Mouse (Mus musculus): ENCODE measurements around the gene Dync2h1. TPM values are rescaled to one million over a fixed set of nuclear protein-coding genes. Genes with fewer than 3 reads are reported as not detected.

Gene Dync2h1
- polyA plus RNA-seq, 1 experiment = 0.63 TPM

GRCm38 (mm10) chr9:6986161-6986560 is 198.1 kb downstream of the Dync2h1 start:
- H3ac ChIP-seq (ENCODE audit: control insufficient read depth, insufficient read length, low read depth) = no peak overlapping the region
- no peaks in the 10 kb centered on the region for H3K27me3 ChIP-seq (ENCODE audit: control insufficient read depth, insufficient read depth, insufficient read length)
- H3K79me3 ChIP-seq (ENCODE audit: low read depth) = no peaks in the 10 kb centered on the region
- no peaks in the 10 kb centered on the region for H3K79me2 ChIP-seq (ENCODE audit: control insufficient read depth, insufficient read depth)
- no peaks in the 10 kb centered on the region for H3K36me3 ChIP-seq (ENCODE audit: control insufficient read depth, insufficient read depth)
- no peak for TF ChIP-seq CEBPB (IDR thresholded peaks at IDR 0.05; ENCODE audit: low read depth)
- TF ChIP-seq FOSL1 (IDR thresholded peaks at IDR 0.05; ENCODE audit: insufficient read depth, low read length, poor library complexity, severe bottlenecking) = no peak
- TF ChIP-seq MYOD1 (IDR thresholded peaks at IDR 0.05; ENCODE audit: control insufficient read depth, insufficient read length, low read depth) = no peak
- TF ChIP-seq MYOG (IDR thresholded peaks at IDR 0.05; ENCODE audit: control insufficient read depth, extremely low read depth, insufficient read length) = no peak
- TF ChIP-seq MAX (IDR thresholded peaks at IDR 0.05) = no peak
- no peak for TF ChIP-seq CTCF (IDR thresholded peaks at IDR 0.05; ENCODE audit: control insufficient read depth, insufficient read depth, insufficient read length)
- TF ChIP-seq USF1 (IDR thresholded peaks at IDR 0.05; ENCODE audit: low read depth) = no peak
- H3K4me3 ChIP-seq (ENCODE audit: insufficient read depth, poor library complexity, severe bottlenecking) = no peak overlapping the region

- TF ChIP-seq MYOG (IDR thresholded peaks at IDR 0.05; ENCODE audit: control insufficient read depth, extremely low read depth, insufficient read length) (no peak), CTCF (IDR thresholded peaks at IDR 0.05; ENCODE audit: control insufficient read depth, insufficient read depth, insufficient read length) (no peak), MYOD1 (IDR thresholded peaks at IDR 0.05; ENCODE audit: control insufficient read depth, insufficient read length, low read depth) (no peak), MAX (IDR thresholded peaks at IDR 0.05) (no peak), CEBPB (IDR thresholded peaks at IDR 0.05; ENCODE audit: low read depth) (no peak), FOSL1 (IDR thresholded peaks at IDR 0.05; ENCODE audit: insufficient read depth, low read length, poor library complexity, severe bottlenecking) (no peak), USF1 (IDR thresholded peaks at IDR 0.05; ENCODE audit: low read depth) (no peak)
- no peaks in the 10 kb centered on the region for H3K79me3 ChIP-seq (ENCODE audit: low read depth)
- H3K79me2 ChIP-seq (ENCODE audit: control insufficient read depth, insufficient read depth) = no peaks in the 10 kb centered on the region
- H3K27me3 ChIP-seq (ENCODE audit: control insufficient read depth, insufficient read depth, insufficient read length) = no peaks in the 10 kb centered on the region
- H3ac ChIP-seq (ENCODE audit: control insufficient read depth, insufficient read length, low read depth) = no peak overlapping the region
- H3K36me3 ChIP-seq (ENCODE audit: control insufficient read depth, insufficient read depth) = no peaks in the 10 kb centered on the region
- H3K4me3 ChIP-seq (ENCODE audit: insufficient read depth, poor library complexity, severe bottlenecking) = no peak overlapping the region
These were observed 215.1 kb downstream of the Dync2h1 start for GRCm38 (mm10) chr9:6969171-6969570.

- Histone ChIP-seq H3K79me2 (ENCODE audit: control insufficient read depth, insufficient read depth) (no peaks in the 10 kb centered on the region), H3K27me3 (ENCODE audit: control insufficient read depth, insufficient read depth, insufficient read length) (no peaks in the 10 kb centered on the region), H3K36me3 (ENCODE audit: control insufficient read depth, insufficient read depth) (no peaks in the 10 kb centered on the region), H3K79me3 (ENCODE audit: low read depth) (no peaks in the 10 kb centered on the region), H3ac (ENCODE audit: control insufficient read depth, insufficient read length, low read depth) (no peak overlapping the region), H3K4me3 (ENCODE audit: insufficient read depth, poor library complexity, severe bottlenecking) (no peak overlapping the region)
- TF ChIP-seq MAX (IDR thresholded peaks at IDR 0.05) = no peak
- no peak for TF ChIP-seq USF1 (IDR thresholded peaks at IDR 0.05; ENCODE audit: low read depth)
- TF ChIP-seq MYOG (IDR thresholded peaks at IDR 0.05; ENCODE audit: control insufficient read depth, extremely low read depth, insufficient read length) = no peak
- TF ChIP-seq CEBPB (IDR thresholded peaks at IDR 0.05; ENCODE audit: low read depth) = no peak
- TF ChIP-seq CTCF (IDR thresholded peaks at IDR 0.05; ENCODE audit: control insufficient read depth, insufficient read depth, insufficient read length) = no peak
- TF ChIP-seq FOSL1 (IDR thresholded peaks at IDR 0.05; ENCODE audit: insufficient read depth, low read length, poor library complexity, severe bottlenecking) = no peak
- no peak for TF ChIP-seq MYOD1 (IDR thresholded peaks at IDR 0.05; ENCODE audit: control insufficient read depth, insufficient read length, low read depth)
These were observed 219.2 kb downstream of the Dync2h1 start for GRCm38 (mm10) chr9:6965006-6965405.

- no peaks in the 10 kb centered on the region for H3K79me2 ChIP-seq (ENCODE audit: control insufficient read depth, insufficient read depth)
- H3K4me3 ChIP-seq (ENCODE audit: insufficient read depth, poor library complexity, severe bottlenecking) = no peak overlapping the region
- no peaks in the 10 kb centered on the region for H3K27me3 ChIP-seq (ENCODE audit: control insufficient read depth, insufficient read depth, insufficient read length)
- H3K79me3 ChIP-seq (ENCODE audit: low read depth) = no peaks in the 10 kb centered on the region
- TF ChIP-seq CEBPB (IDR thresholded peaks at IDR 0.05; ENCODE audit: low read depth) = no peak
- TF ChIP-seq CTCF (IDR thresholded peaks at IDR 0.05; ENCODE audit: control insufficient read depth, insufficient read depth, insufficient read length) = no peak
- no peak for TF ChIP-seq MYOG (IDR thresholded peaks at IDR 0.05; ENCODE audit: control insufficient read depth, extremely low read depth, insufficient read length)
- no peak for TF ChIP-seq MYOD1 (IDR thresholded peaks at IDR 0.05; ENCODE audit: control insufficient read depth, insufficient read length, low read depth)
- no peak for TF ChIP-seq USF1 (IDR thresholded peaks at IDR 0.05; ENCODE audit: low read depth)
- no peak for TF ChIP-seq MAX (IDR thresholded peaks at IDR 0.05)
- no peak for TF ChIP-seq FOSL1 (IDR thresholded peaks at IDR 0.05; ENCODE audit: insufficient read depth, low read length, poor library complexity, severe bottlenecking)
- no peak overlapping the region for H3ac ChIP-seq (ENCODE audit: control insufficient read depth, insufficient read length, low read depth)
- H3K36me3 ChIP-seq (ENCODE audit: control insufficient read depth, insufficient read depth) = no peaks in the 10 kb centered on the region
These were observed 225.9 kb downstream of the Dync2h1 start for GRCm38 (mm10) chr9:6958311-6958710.

- no peak overlapping the region for H3K4me3 ChIP-seq (ENCODE audit: insufficient read depth, poor library complexity, severe bottlenecking)
- TF ChIP-seq CEBPB (IDR thresholded peaks at IDR 0.05; ENCODE audit: low read depth) (no peak), USF1 (IDR thresholded peaks at IDR 0.05; ENCODE audit: low read depth) (no peak), MAX (IDR thresholded peaks at IDR 0.05) (no peak), MYOD1 (IDR thresholded peaks at IDR 0.05; ENCODE audit: control insufficient read depth, insufficient read length, low read depth) (no peak), FOSL1 (IDR thresholded peaks at IDR 0.05; ENCODE audit: insufficient read depth, low read length, poor library complexity, severe bottlenecking) (no peak), MYOG (IDR thresholded peaks at IDR 0.05; ENCODE audit: control insufficient read depth, extremely low read depth, insufficient read length) (no peak), CTCF (IDR thresholded peaks at IDR 0.05; ENCODE audit: control insufficient read depth, insufficient read depth, insufficient read length) (no peak)
- H3ac ChIP-seq (ENCODE audit: control insufficient read depth, insufficient read length, low read depth) = no peak overlapping the region
- no peaks in the 10 kb centered on the region for H3K79me2 ChIP-seq (ENCODE audit: control insufficient read depth, insufficient read depth)
- H3K27me3 ChIP-seq (ENCODE audit: control insufficient read depth, insufficient read depth, insufficient read length) = no peaks in the 10 kb centered on the region
- no peaks in the 10 kb centered on the region for H3K79me3 ChIP-seq (ENCODE audit: low read depth)
- H3K36me3 ChIP-seq (ENCODE audit: control insufficient read depth, insufficient read depth) = no peaks in the 10 kb centered on the region
These were observed 256.7 kb downstream of the Dync2h1 start for GRCm38 (mm10) chr9:6927399-6928035.

Data from C2C12 (cell line).